Mouse (Mus musculus) cortical plate, adult 2 months (tissue): Measurements from ENCODE around the gene Gm49342.

Source experiments
- CTCF ChIP-seq: fragments of 200-500 bp; IDR thresholded peaks from 2 replicates; pipeline ENCODE4 v1.5.1; 2011; ENCODE audit warnings: mild to moderate bottlenecking, control low read depth, low read length; ENCODE audit not compliant: insufficient read depth; ENCODE audit errors: extremely low read depth
- POLR2A ChIP-seq: fragments of 200-500 bp; IDR thresholded peaks from 2 replicates; pipeline ENCODE4 v1.6.1; 2011; ENCODE audit warnings: mild to moderate bottlenecking, low read length, control low read depth; ENCODE audit not compliant: insufficient read depth; ENCODE audit errors: extremely low read depth

GRCm38 (mm10) chr14:50936649-50937048 is 7.7 kb upstream of the Gm49342 start:
- TF ChIP-seq POLR2A, result no peak
- no peak for TF ChIP-seq CTCF
